Comparison of ENCODE assay signal across 14 mouse cellular contexts in genomic region chr19:60148313-60148965, GRCm38 (mm10).
DNase-seq lines count a peak whose midpoint lies in the region; ATAC-seq and TF ChIP-seq lines count a peak whose summit lies in the region.
"Had no signal": no experiment of that assay in that cellular context is flagged by ENCODE, and none has a peak within 500 bp of the region (broad histone marks: within the 10 kb centered on the region; RNA-seq: fewer than 3 reads in every experiment).

No protein-coding gene starts in this region.

- H3K9me3 ChIP-seq in midbrain, embryonic 13.5 days = no peaks in the 10 kb centered on the region
- H3K9me3 ChIP-seq in midbrain, embryonic 10.5 days (replicated peaks) = no peaks in the 10 kb centered on the region
- H3K9me3 ChIP-seq in kidney, postnatal 0 days (replicated peaks; ENCODE audit: low read length) = no peaks in the 10 kb centered on the region
- H3K9me3 ChIP-seq in neural tube, embryonic 14.5 days (ENCODE audit: control insufficient read depth, low read length) = no peaks in the 10 kb centered on the region
- H3K9me3 ChIP-seq: liver, embryonic 13.5 days had no signal

- peaks cover 12% of the 10 kb centered on the region for H3K4me1 ChIP-seq in midbrain, embryonic 13.5 days (replicated peaks)
- H3K4me1 ChIP-seq in midbrain, embryonic 10.5 days = peaks cover 25% of the 10 kb centered on the region
- no peaks in the 10 kb centered on the region; the same call in 1 of the 2 replicates for H3K4me1 ChIP-seq in kidney, postnatal 0 days (replicated peaks; ENCODE audit: insufficient read depth, low read length)
- H3K4me1 ChIP-seq in neural tube, embryonic 14.5 days (ENCODE audit: control insufficient read depth, insufficient read depth, low read length) = peaks cover 10% of the 10 kb centered on the region
- H3K4me1 ChIP-seq: liver, embryonic 13.5 days had no signal

- H3K27ac ChIP-seq in midbrain, embryonic 13.5 days = no peak overlapping the region
- H3K27ac ChIP-seq in midbrain, embryonic 10.5 days (replicated peaks) = no peak overlapping the region
- H3K27ac ChIP-seq in kidney, postnatal 0 days = no peak overlapping the region
- no peak overlapping the region for H3K27ac ChIP-seq in neural tube, embryonic 14.5 days (ENCODE audit: low read depth, low read length)
- H3K27ac ChIP-seq: layer of hippocampus, adult 2 months; liver, embryonic 13.5 days had no signal

- no peak overlapping the region for H3K9ac ChIP-seq in midbrain, embryonic 13.5 days (replicated peaks)
- no peak overlapping the region for H3K9ac ChIP-seq in kidney, postnatal 0 days (ENCODE audit: low read depth, low read length)
- no peak overlapping the region for H3K9ac ChIP-seq in neural tube, embryonic 14.5 days (replicated peaks; ENCODE audit: low read depth, low read length)
- H3K9ac ChIP-seq: liver, embryonic 13.5 days had no signal

- peak; percentile 60; the same call in 1 of the 2 replicates for ATAC-seq in midbrain, embryonic 13.5 days
- ATAC-seq in kidney, postnatal 0 days (replicated peaks; ENCODE audit: low FRiP score, low read depth) = peak; percentile 33; the same call in 1 of the 2 replicates
- ATAC-seq in neural tube, embryonic 14.5 days (ENCODE audit: low read depth) = peak; percentile 66

- intact Hi-C loops in heart, postnatal 36 days (cut with DNase I) = loop anchor here (5.0 kb wide), 1 partner anchor 164 kb away; no protein-coding TSS in a partner anchor

- no peak overlapping the region for H3K4me3 ChIP-seq in midbrain, embryonic 13.5 days (replicated peaks)
- no peak overlapping the region for H3K4me3 ChIP-seq in midbrain, embryonic 10.5 days
- H3K4me3 ChIP-seq in kidney, postnatal 0 days (replicated peaks; ENCODE audit: low read depth, low read length) = no peak overlapping the region
- no peak overlapping the region for H3K4me3 ChIP-seq in neural tube, embryonic 14.5 days (ENCODE audit: low read depth, low read length)
- H3K4me3 ChIP-seq: layer of hippocampus, adult 2 months; liver, embryonic 13.5 days had no signal

- no peaks in the 10 kb centered on the region for H3K36me3 ChIP-seq in midbrain, embryonic 13.5 days
- H3K36me3 ChIP-seq in midbrain, embryonic 10.5 days = no peaks in the 10 kb centered on the region
- H3K36me3 ChIP-seq in kidney, postnatal 0 days (ENCODE audit: insufficient read depth, low read length) = no peaks in the 10 kb centered on the region
- H3K36me3 ChIP-seq in neural tube, embryonic 14.5 days (ENCODE audit: control insufficient read depth, insufficient read depth, low read length) = no peaks in the 10 kb centered on the region
- H3K36me3 ChIP-seq: liver, embryonic 13.5 days had no signal

- no peak overlapping the region for H3K4me2 ChIP-seq in midbrain, embryonic 13.5 days (replicated peaks)
- H3K4me2 ChIP-seq in kidney, postnatal 0 days (ENCODE audit: low read length) = peak overlapping the region; percentile 37
- no peak overlapping the region for H3K4me2 ChIP-seq in neural tube, embryonic 14.5 days (ENCODE audit: low read depth, low read length)
- H3K4me2 ChIP-seq: liver, embryonic 13.5 days had no signal

- 14% methylated on average over 8 of the region's 8 CpGs for WGBS in midbrain, embryonic 13.5 days
- 23% methylated on average over 8 of the region's 8 CpGs for WGBS in midbrain, embryonic 10.5 days
- WGBS in kidney, postnatal 0 days = 16% methylated on average over 8 of the region's 8 CpGs
- 7% methylated on average over 8 of the region's 8 CpGs for WGBS in neural tube, embryonic 14.5 days

- peak; percentile 43 for DNase-seq in heart, adult 11 months
- DNase-seq in heart, postnatal 36 days = no peak
- no peak for DNase-seq in midbrain, embryonic 10.5 days (ENCODE audit: low spot score)
- DNase-seq in kidney, postnatal 0 days (ENCODE audit: low spot score) = peak; percentile 18
- no peak for DNase-seq in embryo, embryonic 10.5 days (ENCODE audit: low spot score)
- no peak for DNase-seq in MN1 (ENCODE audit: low spot score)
- DNase-seq: adrenal gland, adult 2 months; cerebellum, postnatal 10 days; gastrocnemius, postnatal 36 days; liver, embryonic 13.5 days; lung, postnatal 10 days had no signal

- peaks cover 90% of the 10 kb centered on the region for H3K27me3 ChIP-seq in midbrain, embryonic 13.5 days
- peaks cover 96% of the 10 kb centered on the region for H3K27me3 ChIP-seq in midbrain, embryonic 10.5 days (ENCODE audit: low read depth, poor library complexity, severe bottlenecking)
- H3K27me3 ChIP-seq in kidney, postnatal 0 days (ENCODE audit: insufficient read depth, low read length) = no peaks in the 10 kb centered on the region
- peaks cover 14% of the 10 kb centered on the region for H3K27me3 ChIP-seq in neural tube, embryonic 14.5 days (ENCODE audit: control insufficient read depth, insufficient read depth, low read length)

- no peak for TF ChIP-seq CTCF in kidney, postnatal 0 days (IDR thresholded peaks at IDR 0.05; ENCODE audit: low read depth)

Comparison
In these comparisons a context has a peak if more than half of its experiments do, and no peak if none do; other contexts are left out.
1. DNase-seq: peak in heart, adult 11 months (single experiment) and kidney, postnatal 0 days (single experiment); none in heart, postnatal 36 days (0 of 2), midbrain, embryonic 10.5 days (single experiment), embryo, embryonic 10.5 days (single experiment) and MN1 (single experiment).
2. Peak in every context shown above with its lines, with median percentiles within 50 percentile points of each other: ATAC-seq.